Mouse (Mus musculus): ENCODE results near the gene Prom2.

GRCm38 (mm10) chr2:127522006-127522441 lies 19.2 kb downstream of the Prom2 start, which contains the start of gene Kcnip3:
- no peak for TF ChIP-seq CTCF (IDR thresholded peaks at IDR 0.05; ENCODE audit: extremely low read depth, insufficient read depth, insufficient read length, insufficient replicate concordance)
- TF ChIP-seq POLR2A (IDR thresholded peaks at IDR 0.05; ENCODE audit: low read depth, low read length), result no peak

All from spleen, adult 2 months (tissue).